Mouse (Mus musculus): Measurements from ENCODE around the gene Nup98. TPM values are rescaled to one million over a fixed set of nuclear protein-coding genes. Genes with fewer than 3 reads are reported as not detected.

The Nup98 gene
- total RNA-seq, 2 experiments from 2014 or later = 49.4 to 49.7 TPM

Other genes starting within 250 kb of the Nup98 start
- 1 to 10 TPM; 5.4 to 6.3 TPM for gene Il18bp, start 191.5 kb downstream of the Nup98 start, total RNA-seq (2021)
- 10 to 100 TPM; 25.6 to 28.3 TPM for gene Rnf121, start 144.7 kb downstream of the Nup98 start, total RNA-seq (2021)
- gene Xndc1, start 144.7 kb downstream of the Nup98 start, total RNA-seq (2021) = 10 to 100 TPM; 12.6 to 19.0 TPM
- 1 to 10 TPM in 1 of 2 experiments, under 1 TPM in 1; 0.93 to 1.3 TPM for gene Xntrpc, start 144.5 kb downstream of the Nup98 start, total RNA-seq (2021)
- gene Trpc2, start 127.1 kb downstream of the Nup98 start, total RNA-seq (2021) = under 1 TPM in 1 of 2 experiments, not detected in 1; 0.88 TPM
- 10 to 100 TPM in 1 of 2 experiments, 1 to 10 TPM in 1; 5.9 to 30.8 TPM for gene Art1, start 108.4 kb downstream of the Nup98 start, total RNA-seq (2021)
- 1 to 10 TPM in 1 of 2 experiments, under 1 TPM in 1; 0.51 to 1.4 TPM for gene Art5, start 100.7 kb downstream of the Nup98 start, total RNA-seq (2021)
- gene Chrna10, start 93.3 kb downstream of the Nup98 start, total RNA-seq (2021) = not detected
- 100 to 1,000 TPM in 1 of 2 experiments, 10 to 100 TPM in 1; 86.1 to 109 TPM for gene Pgap2, start within 50 bp of the Nup98 start, total RNA-seq (2021)
- 10 to 100 TPM; 47.9 to 57.5 TPM for gene Rhog, start 45.9 kb upstream of the Nup98 start, total RNA-seq (2021)
- gene Stim1, start 57.6 kb upstream of the Nup98 start, total RNA-seq (2021) = 10 to 100 TPM; 76.4 to 77.1 TPM
- 10 to 100 TPM; 33.7 to 50.4 TPM for gene Rrm1, start 231.5 kb upstream of the Nup98 start, total RNA-seq (2021)